Mouse (Mus musculus): Measurements from ENCODE around the gene Tmem210. TPM values are rescaled to one million over a fixed set of nuclear protein-coding genes. Genes with fewer than 3 reads are reported as not detected.

Tmem210 gene
- total and polyA plus RNA-seq, 3 experiments, result not detected

DNA sequence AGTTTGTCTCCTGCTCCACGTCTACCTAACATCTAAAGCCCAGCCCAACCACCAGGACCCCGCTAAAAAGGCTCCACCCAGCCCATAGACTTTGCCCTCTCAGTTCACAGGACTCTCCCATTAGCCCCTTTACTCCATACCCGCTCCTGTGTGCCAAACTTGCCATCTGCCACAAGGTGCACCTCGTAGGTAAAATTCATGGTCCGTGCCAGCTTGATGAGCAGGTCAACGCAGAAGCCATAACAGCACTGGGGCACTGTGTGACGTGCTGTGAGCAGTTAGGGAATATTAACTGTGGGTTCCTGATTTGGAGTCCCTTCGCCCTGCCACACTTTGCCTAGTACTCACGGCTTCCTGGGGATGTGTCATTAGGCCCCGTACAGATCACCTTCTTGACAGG is 10.1 kb downstream of the Tmem210 start:
- TF ChIP-seq KAT2A (conservative IDR thresholded peaks at IDR 0.05; ENCODE audit: low read depth, low read length) (no peak), ZMIZ1 (IDR thresholded peaks at IDR 0.05; ENCODE audit: low read depth, low read length) (no peak), RAD21 (IDR thresholded peaks at IDR 0.05; ENCODE audit: low read depth, low read length) (no peak), MAFK (IDR thresholded peaks at IDR 0.05; ENCODE audit: borderline replicate concordance, low read depth, low read length) (no peak), MAX (IDR thresholded peaks at IDR 0.05; ENCODE audit: low read length) (no peak), POLR2A (IDR thresholded peaks at IDR 0.05; ENCODE audit: control insufficient read depth in 1 of 2, insufficient read depth in 1 of 2, low read depth in 1 of 2, low read length in 2 of 2, poor library complexity in 1 of 2) (no peak), ELF1 (IDR thresholded peaks at IDR 0.05; ENCODE audit: low read depth, low read length) (no peak), ETS1 (IDR thresholded peaks at IDR 0.05; ENCODE audit: low read depth, low read length) (no peak), SIN3A (IDR thresholded peaks at IDR 0.05; ENCODE audit: low read length) (no peak), ZC3H11A (IDR thresholded peaks at IDR 0.05; ENCODE audit: low read depth, low read length) (no peak), TAL1 (IDR thresholded peaks at IDR 0.05; ENCODE audit: low read length) (no peak), USF1 (IDR thresholded peaks at IDR 0.05; ENCODE audit: low read depth, low read length) (no peak), CHD2 (IDR thresholded peaks at IDR 0.05; ENCODE audit: low read length) (no peak), MXI1 (IDR thresholded peaks at IDR 0.05; ENCODE audit: low read depth, low read length) (no peak), CHD1 (IDR thresholded peaks at IDR 0.05; ENCODE audit: low read depth, low read length) (no peak), TCF12 (IDR thresholded peaks at IDR 0.05; ENCODE audit: low read depth, low read length) (no peak)
- no peaks in the 10 kb centered on the region for H3K36me3 ChIP-seq (ENCODE audit: control insufficient read depth in 1 of 2, insufficient read depth in 2 of 2, low read length in 2 of 2)
- no peak for DNase-seq (ENCODE audit: low read depth, low spot score)

GRCm38 (mm10) chr2:25303452-25303851 is 15.5 kb downstream of the Tmem210 start:
- no peak overlapping the region for H3K9ac ChIP-seq (ENCODE audit: control insufficient read depth, low read depth, low read length, poor library complexity, severe bottlenecking)
- no peak overlapping the region for H3K27ac ChIP-seq (ENCODE audit: control insufficient read depth, low read depth, low read length)
- peaks cover 0 to 8% of the 10 kb centered on the region in 2 experiments; a peak in 2 of 4 replicates for H3K4me1 ChIP-seq (ENCODE audit: control insufficient read depth in 1 of 2, insufficient read depth in 2 of 2, low read length in 2 of 2)
- peaks cover 0 to 2% of the 10 kb centered on the region in 2 experiments; a peak in 2 of 4 replicates for H3K27me3 ChIP-seq (ENCODE audit: control insufficient read depth in 1 of 2, insufficient read depth in 2 of 2, low read length in 2 of 2)
- no peak overlapping the region for H3K4me3 ChIP-seq (ENCODE audit: control insufficient read depth in 1 of 2, insufficient read depth in 1 of 2, low read depth in 2 of 2, low read length in 2 of 2)
- DNase-seq (ENCODE audit: low read depth, low spot score), result no peak
- TF ChIP-seq USF1 (IDR thresholded peaks at IDR 0.05; ENCODE audit: low read depth, low read length) (no peak), NRF1 (IDR thresholded peaks at IDR 0.05; ENCODE audit: insufficient read depth, low read depth, low read length, poor library complexity, severe bottlenecking) (no peak), KAT2A (conservative IDR thresholded peaks at IDR 0.05; ENCODE audit: low read depth, low read length) (no peak), GATA1 (IDR thresholded peaks at IDR 0.05; ENCODE audit: low read depth, low read length) (no peak), NELFE (IDR thresholded peaks at IDR 0.05; ENCODE audit: low read depth, low read length) (no peak), JUND (IDR thresholded peaks at IDR 0.05; ENCODE audit: low read depth, low read length) (no peak), HCFC1 (IDR thresholded peaks at IDR 0.05; ENCODE audit: low read depth, low read length) (no peak), POLR2AphosphoS5 (IDR thresholded peaks at IDR 0.05; ENCODE audit: borderline replicate concordance, low read depth, low read length) (no peak), E2F4 (IDR thresholded peaks at IDR 0.05; ENCODE audit: borderline replicate concordance, low read depth, low read length) (no peak), ZMIZ1 (IDR thresholded peaks at IDR 0.05; ENCODE audit: low read depth, low read length) (no peak), ZNF384 (IDR thresholded peaks at IDR 0.05; ENCODE audit: low read depth, low read length) (no peak), TCF12 (IDR thresholded peaks at IDR 0.05; ENCODE audit: low read depth, low read length) (no peak), POLR2A (IDR thresholded peaks at IDR 0.05; ENCODE audit: control insufficient read depth in 1 of 2, insufficient read depth in 1 of 2, low read depth in 1 of 2, low read length in 2 of 2, poor library complexity in 1 of 2) (no peak), TBP (IDR thresholded peaks at IDR 0.05; ENCODE audit: low read depth, low read length) (no peak), RCOR1 (IDR thresholded peaks at IDR 0.05; ENCODE audit: low read depth, low read length) (no peak), EP300 (IDR thresholded peaks at IDR 0.05; ENCODE audit: low read depth in 1 of 2, low read length in 2 of 2) (no peak)
- peaks cover 0 to 3% of the 10 kb centered on the region in 2 experiments; a peak in 1 of 4 replicates for H3K36me3 ChIP-seq (ENCODE audit: control insufficient read depth in 1 of 2, insufficient read depth in 2 of 2, low read length in 2 of 2)
- no peaks in the 10 kb centered on the region for H3K9me3 ChIP-seq (replicated peaks; ENCODE audit: insufficient read depth, low read length)
- no peaks in the 10 kb centered on the region for H3K79me2 ChIP-seq (ENCODE audit: control insufficient read depth, insufficient read depth, low read length, poor library complexity)

More for the DNA sequence above, 10.1 kb downstream of the Tmem210 start:
- no peaks in the 10 kb centered on the region for H3K79me2 ChIP-seq (ENCODE audit: control insufficient read depth, insufficient read depth, low read length, poor library complexity)
- no peak overlapping the region for H3K27ac ChIP-seq (ENCODE audit: control insufficient read depth, low read depth, low read length)
- no peak overlapping the region for H3K4me3 ChIP-seq (ENCODE audit: control insufficient read depth in 1 of 2, insufficient read depth in 1 of 2, low read depth in 2 of 2, low read length in 2 of 2)
- H3K27me3 ChIP-seq (ENCODE audit: control insufficient read depth in 1 of 2, insufficient read depth in 2 of 2, low read length in 2 of 2), result peaks cover 0 to 4% of the 10 kb centered on the region in 2 experiments; a peak in 2 of 4 replicates
- no peaks in the 10 kb centered on the region for H3K4me1 ChIP-seq (ENCODE audit: control insufficient read depth in 1 of 2, insufficient read depth in 2 of 2, low read length in 2 of 2)
- H3K9ac ChIP-seq (ENCODE audit: control insufficient read depth, low read depth, low read length, poor library complexity, severe bottlenecking), result no peak overlapping the region
- no peaks in the 10 kb centered on the region for H3K9me3 ChIP-seq (replicated peaks; ENCODE audit: insufficient read depth, low read length)

Measured in MEL (cell line).